Mouse (Mus musculus) myocyte (in vitro differentiated cells): ENCODE data around the gene Itih3. TPM values are rescaled to one million over a fixed set of nuclear protein-coding genes. Genes with fewer than 3 reads are reported as not detected.
A peak's percentile ranks its signal among the peaks of the same experiment; 100 is the strongest.

ENCODE experiments used
- H3K27me3 ChIP-seq: one replicate; pipeline ENCODE4 v1.6.1; 2011; ENCODE audit not compliant: control insufficient read depth, insufficient read depth, insufficient read length
- H3K36me3 ChIP-seq: one replicate; pipeline ENCODE4 v1.6.1; 2011; ENCODE audit not compliant: control insufficient read depth, insufficient read depth
- H3K4me2 ChIP-seq: one replicate; pipeline ENCODE4 v1.6.1; 2011; ENCODE audit warnings: low read depth, control low read depth
- H3K4me3 ChIP-seq: one replicate; pipeline ENCODE4 v1.5.1; 2011; ENCODE audit warnings: mild to moderate bottlenecking, control low read depth, moderate library complexity
- H3K79me2 ChIP-seq: one replicate; pipeline ENCODE4 v1.6.1; 2011; ENCODE audit not compliant: control insufficient read depth, insufficient read depth
- H3ac ChIP-seq: one replicate; pipeline ENCODE4 v1.6.1; 2011; ENCODE audit not compliant: control insufficient read depth, insufficient read length
- CEBPB ChIP-seq: IDR thresholded peaks from 2 replicates; pipeline ENCODE4 v1.6.1; 2011; ENCODE audit warnings: mild to moderate bottlenecking, moderate library complexity; ENCODE audit not compliant: poor library complexity, insufficient read depth, severe bottlenecking
- E2F4 ChIP-seq: IDR thresholded peaks from one replicate; pipeline ENCODE4 v1.6.1; 2011; ENCODE audit warnings: mild to moderate bottlenecking, control low read depth, moderate library complexity; ENCODE audit not compliant: insufficient read depth
- MAX ChIP-seq: IDR thresholded peaks from one replicate; pipeline ENCODE4 v1.6.1; 2011; ENCODE audit warnings: low read depth, mild to moderate bottlenecking, control low read depth
- MYOD1 ChIP-seq, 3 experiments: IDR thresholded peaks; one replicate each; pipeline ENCODE4 v1.6.1; 2011; ENCODE audit warnings: control low read depth in 2 of 3, low read depth in 2 of 3, mild to moderate bottlenecking in 2 of 3, moderate library complexity in 1 of 3; ENCODE audit not compliant: insufficient read length in 2 of 3, control insufficient read depth in 1 of 3
- MYOG ChIP-seq, 3 experiments: IDR thresholded peaks; one replicate each; pipeline ENCODE4 v1.6.1; 2011; ENCODE audit warnings: control low read depth in 2 of 3, low read depth in 2 of 3, mild to moderate bottlenecking in 2 of 3; ENCODE audit not compliant: insufficient read length in 2 of 3, control insufficient read depth in 1 of 3, insufficient read depth in 1 of 3
- POLR2A ChIP-seq: IDR thresholded peaks from one replicate; pipeline ENCODE4 v1.6.1; 2011; ENCODE audit warnings: low read depth, mild to moderate bottlenecking, control low read depth, moderate library complexity; ENCODE audit not compliant: insufficient read length
- POLR2AphosphoS2 ChIP-seq: IDR thresholded peaks from one replicate; pipeline ENCODE4 v1.6.1; 2011; ENCODE audit warnings: low read depth, control low read depth; ENCODE audit not compliant: insufficient read length
- REST ChIP-seq: IDR thresholded peaks from one replicate; pipeline ENCODE4 v1.6.1; 2011; ENCODE audit warnings: mild to moderate bottlenecking, control low read depth, moderate library complexity; ENCODE audit not compliant: insufficient read depth, insufficient read length
- SRF ChIP-seq: IDR thresholded peaks from one replicate; pipeline ENCODE4 v1.6.1; 2011; ENCODE audit warnings: low read depth; ENCODE audit not compliant: control insufficient read depth, insufficient read length
- TCF12 ChIP-seq: IDR thresholded peaks from one replicate; pipeline ENCODE4 v1.6.1; 2011; ENCODE audit warnings: mild to moderate bottlenecking, control low read depth; ENCODE audit not compliant: poor library complexity, insufficient read depth, severe bottlenecking
- TCF3 ChIP-seq: IDR thresholded peaks from one replicate; pipeline ENCODE4 v1.6.1; 2011; ENCODE audit warnings: low read depth, control low read depth; ENCODE audit not compliant: insufficient read length
- USF1 ChIP-seq: IDR thresholded peaks from one replicate; pipeline ENCODE4 v1.6.1; 2011; ENCODE audit warnings: low read depth, mild to moderate bottlenecking, control low read depth, moderate library complexity
- polyA plus RNA-seq: library from polyadenylated mRNA; unstranded; fragments of >200 nt; fragmentation: generic; extraction: Trizol; gene quantifications from one replicate; pipeline ENCODE4 v1.2.1, GENCODE M21; 2012; ENCODE audit warnings: missing spikeins

Gene Itih3
- polyA plus RNA-seq, 1 experiment, result 0.04 TPM

GRCm38 (mm10) chr14:30949986-30950385 is 26.4 kb upstream of the Itih3 start:
- Histone ChIP-seq H3ac (no peak overlapping the region), H3K36me3 (no peaks in the 10 kb centered on the region), H3K4me3 (no peak overlapping the region), H3K27me3 (no peaks in the 10 kb centered on the region), H3K79me2 (no peaks in the 10 kb centered on the region), H3K4me2 (no peak overlapping the region)
- TF ChIP-seq REST (no peak), MYOD1 (IDR thresholded peaks at IDR 0.05; ENCODE audit: control insufficient read depth in 1 of 3, insufficient read length in 2 of 3, low read depth in 2 of 3) (no peak), SRF (no peak), E2F4 (no peak), POLR2AphosphoS2 (no peak), POLR2A (no peak), MAX (no peak), CEBPB (no peak), MYOG (IDR thresholded peaks at IDR 0.05; ENCODE audit: control insufficient read depth in 1 of 3, insufficient read depth in 1 of 3, insufficient read length in 2 of 3, low read depth in 2 of 3) (no peak), TCF12 (no peak), TCF3 (no peak)

- no peak for TF ChIP-seq MYOG (IDR thresholded peaks at IDR 0.05; ENCODE audit: control insufficient read depth in 1 of 3, insufficient read depth in 1 of 3, insufficient read length in 2 of 3, low read depth in 2 of 3)
- no peak for TF ChIP-seq POLR2A
- no peaks in the 10 kb centered on the region for H3K27me3 ChIP-seq
- no peak overlapping the region for H3K4me3 ChIP-seq
- no peaks in the 10 kb centered on the region for H3K36me3 ChIP-seq
- H3K79me2 ChIP-seq, result no peaks in the 10 kb centered on the region
- no peak overlapping the region for H3ac ChIP-seq
- H3K4me2 ChIP-seq, result no peak overlapping the region
Observed at GRCm38 (mm10) chr14:30944745-30945144, 21.2 kb upstream of the Itih3 start.

- no peaks in the 10 kb centered on the region for H3K27me3 ChIP-seq
- no peak overlapping the region for H3K4me2 ChIP-seq
- H3K36me3 ChIP-seq, result no peaks in the 10 kb centered on the region
- H3K4me3 ChIP-seq, result no peak overlapping the region
- TF ChIP-seq CEBPB, result peak; percentile 72; the same call in 1 of the 2 replicates
- no peak for TF ChIP-seq MYOD1 (IDR thresholded peaks at IDR 0.05; ENCODE audit: control insufficient read depth in 1 of 3, insufficient read length in 2 of 3, low read depth in 2 of 3)
- H3ac ChIP-seq, result no peak overlapping the region
- no peaks in the 10 kb centered on the region for H3K79me2 ChIP-seq
Observed at GRCm38 (mm10) chr14:30943860-30944674, 20.5 kb upstream of the Itih3 start.

GRCm38 (mm10) chr14:30943038-30943437 is 19.5 kb upstream of the Itih3 start, which contains the start of gene Itih1:
Gene Itih1, minus strand, starts transcription at chr14:30943289.
- TF ChIP-seq POLR2AphosphoS2, result no peak
- TF ChIP-seq SRF, result no peak
- no peak for TF ChIP-seq MYOG (IDR thresholded peaks at IDR 0.05; ENCODE audit: control insufficient read depth in 1 of 3, insufficient read depth in 1 of 3, insufficient read length in 2 of 3, low read depth in 2 of 3)
- TF ChIP-seq MAX, result no peak
- no peak for TF ChIP-seq TCF3
- no peak for TF ChIP-seq POLR2A
- no peak for TF ChIP-seq TCF12
- TF ChIP-seq E2F4, result no peak
- TF ChIP-seq USF1, result no peak
- no peak for TF ChIP-seq CEBPB
- no peak for TF ChIP-seq REST
- TF ChIP-seq MYOD1 (IDR thresholded peaks at IDR 0.05; ENCODE audit: control insufficient read depth in 1 of 3, insufficient read length in 2 of 3, low read depth in 2 of 3), result no peak
- H3K79me2 ChIP-seq, result no peaks in the 10 kb centered on the region
- no peaks in the 10 kb centered on the region for H3K27me3 ChIP-seq
- no peak within 1 kb of the TSS for H3K4me2 ChIP-seq
- no peak within 1 kb of the TSS for H3K4me3 ChIP-seq
- no peaks in the 10 kb centered on the region for H3K36me3 ChIP-seq
- H3ac ChIP-seq, result no peak within 1 kb of the TSS

GRCm38 (mm10) chr14:30942254-30942653 is 18.7 kb upstream of the Itih3 start:
- Histone ChIP-seq H3K4me2 (no peak overlapping the region), H3K4me3 (no peak overlapping the region), H3ac (no peak overlapping the region), H3K79me2 (no peaks in the 10 kb centered on the region), H3K36me3 (no peaks in the 10 kb centered on the region), H3K27me3 (no peaks in the 10 kb centered on the region)
- TF ChIP-seq TCF12 (no peak), SRF (no peak), USF1 (no peak), MYOG (IDR thresholded peaks at IDR 0.05; ENCODE audit: control insufficient read depth in 1 of 3, insufficient read depth in 1 of 3, insufficient read length in 2 of 3, low read depth in 2 of 3) (no peak), REST (no peak), E2F4 (no peak), MYOD1 (IDR thresholded peaks at IDR 0.05; ENCODE audit: control insufficient read depth in 1 of 3, insufficient read length in 2 of 3, low read depth in 2 of 3) (no peak), POLR2A (no peak), CEBPB (no peak), MAX (no peak), POLR2AphosphoS2 (no peak), TCF3 (no peak)
